Mouse (Mus musculus) adrenal gland (tissue): Measurements from ENCODE around the gene Ppard.
"Not testable (repeated sequence)": the region's sequence is repeated elsewhere in the genome, so short reads cannot be mapped to it uniquely, and the experiment has no call there.

ENCODE experiments used
- intact Hi-C: fragments of 180-260 bp; cut with DNase I; formaldehyde crosslinking; loops from one replicate; pipeline ENCODE4 v1.15.1; 2025

The Ppard gene

DNA sequence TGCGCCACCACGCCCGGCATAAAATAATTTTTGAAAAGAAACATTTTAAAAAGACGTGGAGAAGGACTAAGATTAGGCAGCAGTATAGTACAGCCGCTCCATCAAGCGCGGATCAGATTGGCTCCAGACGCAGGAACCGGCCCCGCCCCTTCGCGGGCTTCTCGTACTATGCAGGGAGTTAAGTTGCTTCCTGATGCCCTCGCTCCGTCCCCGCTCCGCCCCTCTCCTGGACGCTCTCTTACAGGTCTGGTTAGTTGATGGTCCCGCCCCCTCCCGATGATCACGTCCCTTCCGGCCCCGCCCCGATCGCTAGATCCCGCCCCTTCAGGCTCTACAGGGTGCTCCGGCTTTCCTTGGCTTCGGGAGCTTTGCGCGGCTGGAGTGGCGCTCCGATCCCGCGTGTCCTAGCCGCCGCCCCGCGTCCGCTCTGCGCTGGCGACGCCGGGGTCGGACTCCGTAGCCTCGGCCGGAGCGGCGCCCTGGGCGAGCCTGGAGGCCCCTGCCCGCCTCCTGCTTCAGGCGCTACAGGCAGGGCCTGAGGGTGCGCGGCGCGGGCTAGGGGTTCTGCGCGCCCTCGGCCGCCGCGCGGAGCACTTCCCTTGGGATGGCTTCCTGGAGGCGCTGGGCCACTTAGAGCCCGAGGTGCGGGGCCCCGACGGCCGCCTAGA, 80.8 kb downstream of the Ppard start, which contains the start of gene Fance:
TSS of gene Fance (plus strand) at position 308 of the 668 bp plus-strand sequence.
- intact Hi-C loops = no loop called here

- intact Hi-C loops = no loop called here
Measured at GRCm38 (mm10) chr17:28313880-28314225, 81.4 kb downstream of the Ppard start.

- intact Hi-C loops = no loop called here
Measured at GRCm38 (mm10) chr17:28315611-28316160, 83.2 kb downstream of the Ppard start.

DNA sequence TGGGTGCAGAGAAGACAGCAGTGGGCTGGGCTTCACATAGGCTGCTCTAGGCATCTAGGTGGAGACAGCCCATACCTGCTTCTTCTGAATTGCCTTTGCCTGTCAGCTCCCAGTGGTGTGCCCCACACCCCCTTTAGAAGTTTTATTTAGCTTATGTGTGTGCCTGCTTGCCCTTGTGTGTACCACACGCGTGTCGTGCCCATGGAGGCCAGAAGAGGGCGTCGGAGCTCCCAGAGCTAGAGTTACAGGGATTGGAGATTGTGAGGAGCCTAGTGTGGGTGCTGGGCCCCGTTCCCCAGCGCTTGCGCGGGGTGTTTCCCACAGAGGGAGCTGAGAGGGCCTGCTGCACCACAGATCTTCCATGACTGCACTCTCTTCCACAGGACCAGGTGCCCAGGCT, 84.0 kb downstream of the Ppard start:
- intact Hi-C loops = no loop called here

DNA sequence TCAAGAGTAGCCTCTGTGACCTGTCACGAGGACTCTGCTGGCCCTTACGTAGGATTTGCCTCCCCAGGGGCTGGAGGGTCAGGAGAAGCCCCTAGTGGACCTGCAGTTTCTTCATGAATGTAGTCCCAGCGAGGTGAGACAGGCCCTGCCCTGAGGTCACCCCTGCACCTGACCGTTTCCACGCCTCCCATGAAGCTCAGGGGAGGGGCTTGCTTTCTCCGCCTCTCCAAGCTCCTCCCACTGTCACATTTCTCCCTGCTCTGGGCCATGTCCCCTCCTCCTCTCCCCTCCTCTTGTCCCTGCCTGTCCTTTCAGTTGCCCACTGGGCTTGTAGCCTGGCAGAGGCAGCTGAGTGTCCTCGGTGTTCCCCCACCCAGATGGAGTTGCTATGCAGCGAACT, 84.6 kb downstream of the Ppard start:
- intact Hi-C loops = no loop called here

- intact Hi-C loops = no loop called here
Measured at GRCm38 (mm10) chr17:28317725-28318124, 85.2 kb downstream of the Ppard start.

GRCm38 (mm10) chr17:28321700-28322099, 89.2 kb downstream of the Ppard start:
- intact Hi-C loops = no loop called here

DNA sequence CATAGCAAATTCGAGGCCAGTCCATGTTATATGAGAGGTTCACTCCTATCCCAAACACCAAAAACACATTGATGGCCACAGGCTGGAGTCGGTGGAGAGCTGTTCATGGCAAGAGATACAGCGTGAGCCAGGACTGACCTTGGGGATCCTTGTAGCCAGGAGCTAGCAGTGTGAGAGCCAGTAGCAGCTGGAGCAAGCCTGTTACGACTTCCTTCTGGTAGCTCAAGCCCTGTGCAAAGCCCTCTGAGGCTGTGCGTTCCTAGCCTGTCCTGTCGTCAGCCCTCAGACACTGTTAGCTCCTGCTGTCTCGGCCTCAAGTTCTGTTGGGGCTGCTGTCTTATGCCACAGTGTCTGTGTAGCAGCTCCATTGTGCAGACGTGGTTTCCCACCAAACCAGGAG, 91.3 kb downstream of the Ppard start:
- intact Hi-C loops = no loop called here

GRCm38 (mm10) chr17:28324416-28324815, 91.9 kb downstream of the Ppard start:
- intact Hi-C loops = not testable (repeated sequence)

DNA sequence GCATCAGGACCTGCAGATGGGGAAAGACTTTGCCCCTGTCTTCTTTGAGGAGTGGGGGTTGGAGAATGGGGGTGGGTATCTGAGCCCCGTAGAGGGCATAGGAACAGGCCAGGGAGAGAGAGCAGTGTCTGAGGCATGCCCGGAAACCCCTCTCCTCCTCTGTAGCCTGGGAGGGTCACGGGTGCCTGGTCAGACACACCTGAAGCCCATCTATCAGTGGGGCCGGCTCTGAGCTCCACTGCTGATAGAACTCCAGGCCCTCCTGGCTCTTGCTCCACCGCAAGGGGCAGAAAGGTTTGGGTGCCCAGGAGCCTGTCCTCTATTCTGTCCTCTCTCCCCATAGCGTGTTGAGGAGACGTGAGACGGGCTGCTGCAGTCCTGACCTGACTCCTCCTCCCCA, 93.3 kb downstream of the Ppard start:
- intact Hi-C loops = no loop called here

GRCm38 (mm10) chr17:28326951-28327350, 94.5 kb downstream of the Ppard start:
- intact Hi-C loops = no loop called here

DNA sequence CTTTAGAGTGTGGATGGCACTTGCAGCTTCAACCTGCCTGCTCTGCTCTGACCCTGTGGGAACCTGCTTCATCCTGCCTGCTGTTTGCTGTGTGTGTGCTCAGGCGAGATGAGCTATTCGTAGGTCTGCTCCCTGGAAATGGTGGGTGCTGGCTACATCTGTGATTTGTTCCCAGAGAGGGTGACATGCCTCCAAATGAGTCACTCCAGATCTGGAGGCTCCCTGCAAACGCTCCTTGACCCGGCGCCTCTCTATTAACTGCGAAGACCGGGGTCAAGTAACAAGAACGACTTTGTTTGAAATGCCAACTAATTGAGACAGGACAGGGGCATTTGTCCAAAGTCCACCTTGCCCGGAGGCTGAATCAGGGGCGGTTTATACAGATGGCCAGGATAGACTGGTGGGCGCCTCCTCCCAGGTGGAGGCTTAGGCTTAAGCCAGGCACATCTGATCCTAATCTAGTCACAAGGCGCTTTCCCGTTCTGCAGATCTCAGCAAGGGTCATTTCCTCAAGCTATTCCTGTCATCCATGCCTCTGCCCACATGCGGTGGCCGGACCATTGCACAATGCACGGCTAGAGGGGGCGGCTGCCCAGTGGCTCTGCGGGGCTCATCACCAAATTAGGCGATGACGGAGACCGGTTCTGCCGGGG, 95.3 kb downstream of the Ppard start:
- intact Hi-C loops = no loop called here

DNA sequence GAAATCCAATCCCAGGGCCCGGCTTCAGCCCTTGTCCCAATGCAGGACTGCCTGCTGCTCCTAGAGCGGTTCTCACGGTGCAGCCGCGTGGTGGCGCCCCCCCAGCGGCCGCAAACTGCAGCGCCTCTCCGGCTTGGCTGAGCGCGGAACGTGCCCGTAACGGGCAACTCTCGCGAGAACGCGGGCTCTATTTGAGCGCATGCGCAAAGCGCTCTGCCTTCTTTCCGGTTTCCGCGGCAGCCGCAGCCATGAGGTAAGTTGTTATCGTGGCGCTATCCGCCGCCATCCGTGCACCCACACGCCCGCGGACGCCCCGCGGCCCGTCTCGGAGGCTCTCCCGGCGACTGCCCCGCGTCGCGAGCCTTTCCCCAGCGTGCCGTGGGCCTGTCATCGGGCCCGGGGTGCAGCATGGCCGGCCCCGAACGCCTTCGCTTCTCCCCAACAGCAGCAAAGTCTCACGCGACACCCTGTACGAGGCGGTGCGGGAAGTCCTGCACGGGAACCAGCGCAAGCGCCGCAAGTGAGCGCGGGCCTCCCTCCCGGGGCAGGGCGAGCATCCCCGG, 95.9 kb downstream of the Ppard start, which contains the start of gene Rpl10a:
TSS of gene Rpl10a (plus strand) at position 106 of the 563 bp plus-strand sequence.
- intact Hi-C loops = no loop called here

DNA sequence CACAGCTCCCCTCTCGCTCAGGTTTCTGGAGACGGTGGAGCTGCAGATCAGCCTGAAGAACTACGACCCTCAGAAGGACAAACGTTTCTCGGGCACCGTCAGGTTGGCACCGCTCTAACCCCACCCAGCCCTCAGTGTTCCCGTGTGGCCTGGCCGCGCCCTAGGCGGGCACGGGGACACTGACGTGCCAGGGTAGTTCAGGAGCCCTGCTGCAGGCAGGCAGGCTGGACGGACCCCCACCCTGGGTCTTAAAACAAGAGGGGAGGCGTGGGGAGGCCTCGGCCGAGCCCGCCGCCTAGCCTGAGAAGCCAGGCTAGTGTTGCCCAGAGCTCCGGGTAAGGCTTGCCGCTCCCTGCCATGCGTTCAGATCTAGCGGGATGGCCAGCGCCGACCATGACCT, 96.4 kb downstream of the Ppard start:
- intact Hi-C loops = no loop called here

DNA sequence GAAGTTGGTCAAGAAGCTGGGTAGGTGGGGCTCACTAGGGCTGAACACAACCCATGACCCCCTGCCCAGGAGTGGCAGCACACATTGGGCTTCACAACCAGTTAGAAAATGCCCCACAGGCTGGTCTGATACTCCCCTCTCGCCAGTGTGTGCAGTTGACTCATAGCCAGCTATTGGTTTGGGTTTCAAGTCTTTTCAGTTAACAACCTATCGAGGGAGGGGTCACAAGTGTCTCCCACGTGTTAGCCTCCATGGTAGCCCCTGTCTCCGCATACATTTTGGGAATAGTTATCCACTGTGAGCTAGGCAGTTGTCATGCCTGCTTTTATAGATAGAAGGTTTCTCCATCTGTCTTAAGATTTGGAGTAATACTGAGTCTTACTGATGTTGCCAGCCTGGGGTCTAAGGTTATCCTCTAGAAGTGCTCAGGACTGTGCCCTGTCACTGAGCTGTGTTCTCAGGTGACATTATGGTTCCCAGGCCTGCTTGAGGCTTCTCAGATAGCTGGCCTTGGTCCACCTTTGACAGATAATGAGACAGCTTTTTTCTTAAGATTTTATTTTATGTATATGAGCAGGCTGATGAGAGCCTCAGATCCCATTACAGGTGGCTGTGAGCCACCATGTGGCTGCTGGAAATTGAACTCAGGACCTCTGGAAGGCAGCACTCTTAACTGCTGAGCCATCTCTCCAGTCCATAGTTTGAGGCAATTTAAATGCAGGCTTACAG, 97.2 kb downstream of the Ppard start:
- intact Hi-C loops = no loop called here

DNA sequence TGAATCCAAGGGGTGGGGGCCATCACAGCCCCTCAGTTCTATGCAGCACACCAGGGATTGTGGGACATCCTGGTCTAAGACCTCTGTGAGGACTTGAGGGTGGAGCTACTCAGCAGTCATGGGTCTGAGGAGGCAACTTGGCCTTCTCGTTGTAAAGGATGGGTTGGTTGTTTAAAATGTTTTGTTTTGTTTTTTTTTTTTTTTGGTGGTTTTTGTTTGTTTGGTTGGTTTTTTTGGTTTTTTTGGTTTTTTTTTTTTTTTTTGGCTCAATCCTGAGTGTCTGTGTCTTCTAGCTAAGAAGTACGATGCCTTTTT, 97.7 kb downstream of the Ppard start:
- intact Hi-C loops = no loop called here

GRCm38 (mm10) chr17:28330590-28330989, 98.1 kb downstream of the Ppard start:
- intact Hi-C loops = not testable (repeated sequence)

DNA sequence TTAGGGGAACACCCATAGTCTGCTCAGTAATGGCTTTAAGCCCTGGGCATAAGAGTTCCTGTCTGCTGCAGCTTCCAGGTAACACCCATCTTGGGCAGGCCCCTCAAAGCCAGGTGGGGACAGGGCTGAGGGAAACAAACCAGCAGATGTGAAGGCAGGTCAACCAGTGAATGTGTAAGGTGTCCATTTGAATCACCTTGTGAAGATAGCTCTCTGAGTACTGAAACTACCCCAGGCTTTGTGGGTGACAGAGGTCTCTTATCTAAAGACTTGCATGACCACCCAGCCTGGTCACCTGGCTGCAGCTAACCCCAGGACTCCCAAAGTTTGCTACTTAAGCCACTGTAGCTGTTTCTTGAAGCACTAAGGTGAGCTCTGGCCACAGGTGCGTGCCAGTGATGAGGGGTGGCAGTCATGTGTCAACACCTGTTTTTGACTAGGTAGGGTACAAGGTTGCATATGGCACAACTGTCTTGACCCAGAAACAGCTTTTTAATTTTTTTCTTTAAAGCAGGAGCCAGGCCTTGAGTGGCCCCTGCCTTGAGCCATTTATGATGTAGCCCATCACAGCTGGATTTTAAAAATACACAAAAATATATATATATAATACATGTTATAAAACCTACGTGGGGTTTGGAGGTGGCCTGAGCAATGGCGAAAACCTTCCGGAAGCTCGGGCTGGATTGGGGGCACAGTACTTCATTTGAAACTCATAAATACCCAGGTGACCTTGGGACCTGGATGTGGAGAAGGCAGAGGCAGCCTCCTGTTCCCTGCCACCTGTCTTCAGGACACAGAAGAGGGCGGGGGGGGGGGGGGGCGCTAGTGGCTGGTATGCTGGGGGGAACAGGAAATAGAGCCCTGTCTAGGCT, 99.0 kb downstream of the Ppard start:
- intact Hi-C loops = no loop called here

DNA sequence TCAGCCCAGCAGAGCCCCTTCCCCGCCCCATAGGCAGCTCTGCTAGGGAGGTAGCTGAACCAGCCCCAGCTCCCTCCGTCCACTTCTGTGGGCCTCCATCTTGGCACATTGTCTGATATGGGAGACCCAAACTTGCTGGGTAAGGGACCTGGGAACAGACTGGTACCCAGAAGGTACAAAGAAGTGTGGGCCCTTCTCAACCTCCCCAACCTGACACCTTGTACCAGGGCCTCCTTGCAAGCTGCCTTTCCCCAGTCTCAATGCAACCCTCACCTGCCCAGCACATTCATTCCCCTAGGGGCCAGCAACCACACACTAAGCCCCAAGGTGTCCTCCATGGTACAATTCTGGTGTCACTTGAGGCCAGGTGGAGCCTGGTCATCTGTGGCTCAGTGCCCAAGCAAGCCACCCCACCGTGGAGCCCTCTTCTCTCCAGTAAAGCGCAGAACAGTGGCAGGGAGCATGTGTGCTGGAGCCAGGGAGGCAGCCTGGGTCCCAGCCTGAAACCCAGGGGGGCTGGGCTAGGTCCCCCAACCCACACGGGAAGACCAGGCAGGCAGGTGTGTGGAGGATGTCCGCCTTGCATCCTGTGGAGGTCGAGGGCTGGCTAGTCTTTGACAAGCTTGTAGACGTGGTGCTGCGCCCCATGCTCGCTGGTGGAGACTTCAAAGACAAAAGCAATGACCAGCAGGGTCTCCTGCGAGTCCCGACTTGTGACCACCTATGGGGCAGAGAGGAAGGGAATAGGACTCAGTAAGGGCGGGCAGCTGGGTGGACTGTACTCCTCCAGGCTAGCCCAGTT, 99.8 kb downstream of the Ppard start:
- intact Hi-C loops = no loop called here

GRCm38 (mm10) chr17:28332915-28333546, 100.5 kb downstream of the Ppard start:
- intact Hi-C loops = no loop called here
